Mouse (Mus musculus) forebrain, embryonic 10.5 days (tissue): ENCODE data around the gene Rngtt. TPM values are rescaled to one million over a fixed set of nuclear protein-coding genes. Genes with fewer than 3 reads are reported as not detected.
"Not testable (repeated sequence)": the region's sequence is repeated elsewhere in the genome, so short reads cannot be mapped to it uniquely, and the experiment has no call there.

Source experiments
- DNase-seq: peaks from one replicate; pipeline ENCODE4 v3.0.0-alpha.2; 2017; ENCODE audit warnings: low spot score; ENCODE audit errors: extremely low spot score
- H3K27ac ChIP-seq: fragments of 300-500 bp; sonication (generic); 2 replicates; pipeline ENCODE4 v1.5.1; 2016; ENCODE audit warnings: mild to moderate bottlenecking
- H3K27me3 ChIP-seq: fragments of 300-500 bp; sonication (generic); 2 replicates; pipeline ENCODE4 v1.6.1; 2016; ENCODE audit warnings: mild to moderate bottlenecking; ENCODE audit not compliant: poor library complexity, severe bottlenecking
- H3K36me3 ChIP-seq: fragments of 300-500 bp; sonication (generic); replicated peaks from 2 replicates; pipeline ENCODE4 v1.6.1; 2016; ENCODE audit warnings: mild to moderate bottlenecking, moderate library complexity
- H3K4me1 ChIP-seq: fragments of 300-500 bp; sonication (generic); 2 replicates; pipeline ENCODE4 v1.6.1; 2016
- H3K4me3 ChIP-seq: fragments of 300-500 bp; sonication (generic); 2 replicates; pipeline ENCODE4 v1.5.1; 2016; ENCODE audit warnings: mild to moderate bottlenecking, moderate library complexity
- H3K9me3 ChIP-seq: fragments of 300-500 bp; sonication (generic); 2 replicates; pipeline ENCODE4 v1.6.1; 2016; ENCODE audit warnings: mild to moderate bottlenecking, moderate library complexity
- WGBS: fragments of 180-500 bp; shearing (Covaris S2); methylation state at CpG from one replicate; pipeline ENCODE4 v1.1.7; 2016; 5-methylcytosine and 5-hydroxymethylcytosine counted together
- polyA plus RNA-seq: library from polyadenylated mRNA; unstranded; fragments of >200 nt; fragmentation: Nextera tagmentation; extraction: Ambion mirVana; gene quantifications from 2 replicates; pipeline ENCODE4 v1.2.1, GENCODE M21; 2016

Rngtt gene
- polyA plus RNA-seq, 1 experiment from 2014 or later = 33.2 TPM

GRCm38 (mm10) chr4:33289106-33289650 lies 20.9 kb upstream of the Rngtt start:
- H3K27me3 ChIP-seq = no peaks in the 10 kb centered on the region; the same call in 1 of the 2 replicates
- H3K36me3 ChIP-seq = no peaks in the 10 kb centered on the region
- no peak overlapping the region for H3K4me3 ChIP-seq
- no peaks in the 10 kb centered on the region for H3K4me1 ChIP-seq
- H3K9me3 ChIP-seq = no peaks in the 10 kb centered on the region
- no peak for DNase-seq
- 92% methylated on average over 12 of the region's 12 CpGs for WGBS
- H3K27ac ChIP-seq = no peak overlapping the region

- no peaks in the 10 kb centered on the region for H3K4me1 ChIP-seq
- no peak for DNase-seq
- 81% methylated on average over 3 of the region's 3 CpGs for WGBS
- H3K4me3 ChIP-seq = no peak within 1 kb of the TSS
- H3K27ac ChIP-seq = no peak within 1 kb of the TSS
- H3K27me3 ChIP-seq = no peaks in the 10 kb centered on the region; the same call in 1 of the 2 replicates
- H3K9me3 ChIP-seq = no peaks in the 10 kb centered on the region
- no peaks in the 10 kb centered on the region for H3K36me3 ChIP-seq
Measured at GRCm38 (mm10) chr4:33290002-33290401, 20.1 kb upstream of the Rngtt start, which contains the start of gene Pnrc1. TSS of gene Pnrc1 (minus strand) at chr4:33290163.

GRCm38 (mm10) chr4:33290878-33291277 lies 19.2 kb upstream of the Rngtt start:
- H3K4me3 ChIP-seq = no peak overlapping the region
- H3K27me3 ChIP-seq = no peaks in the 10 kb centered on the region; the same call in 1 of the 2 replicates
- DNase-seq = no peak
- no peak overlapping the region for H3K27ac ChIP-seq
- no peaks in the 10 kb centered on the region for H3K4me1 ChIP-seq
- no peaks in the 10 kb centered on the region for H3K36me3 ChIP-seq
- H3K9me3 ChIP-seq = no peaks in the 10 kb centered on the region
- WGBS = 66% methylated on average over 4 of the region's 4 CpGs

GRCm38 (mm10) chr4:33292409-33293370 lies 17.4 kb upstream of the Rngtt start:
- DNase-seq = peak; percentile 71
- Histone ChIP-seq H3K9me3 (no peaks in the 10 kb centered on the region), H3K4me1 (no peaks in the 10 kb centered on the region), H3K27ac (no peak overlapping the region), H3K4me3 (no peak overlapping the region), H3K27me3 (no peaks in the 10 kb centered on the region; the same call in 1 of the 2 replicates), H3K36me3 (no peaks in the 10 kb centered on the region)
- 30% methylated on average over 16 of the region's 16 CpGs for WGBS

GRCm38 (mm10) chr4:33300891-33301665 lies 9.0 kb upstream of the Rngtt start:
- WGBS = 84% methylated on average over 6 of the region's 6 CpGs
- not testable (repeated sequence) for H3K36me3 ChIP-seq, H3K27ac ChIP-seq, H3K4me1 ChIP-seq, H3K4me3 ChIP-seq, DNase-seq, H3K27me3 ChIP-seq
- peaks cover 15% of the 10 kb centered on the region for H3K9me3 ChIP-seq

GRCm38 (mm10) chr4:33303057-33303456 lies 7.1 kb upstream of the Rngtt start:
- no peaks in the 10 kb centered on the region for H3K4me1 ChIP-seq
- no peaks in the 10 kb centered on the region for H3K27me3 ChIP-seq
- no peak overlapping the region for H3K27ac ChIP-seq
- peaks cover 15% of the 10 kb centered on the region for H3K9me3 ChIP-seq
- no peak for DNase-seq
- 83% methylated on average over 1 of the region's 1 CpGs for WGBS
- H3K4me3 ChIP-seq = no peak overlapping the region
- H3K36me3 ChIP-seq = no peaks in the 10 kb centered on the region

GRCm38 (mm10) chr4:33307146-33307545 lies 3.0 kb upstream of the Rngtt start:
- no peak overlapping the region for H3K27ac ChIP-seq
- no peaks in the 10 kb centered on the region for H3K27me3 ChIP-seq
- H3K9me3 ChIP-seq = peaks cover 12% of the 10 kb centered on the region
- 79% methylated on average over 4 of the region's 4 CpGs for WGBS
- H3K4me3 ChIP-seq = no peak overlapping the region
- 0 out of 2 replicates have a peak, but pooled peaks cover 3% of the 10 kb centered on the region for H3K36me3 ChIP-seq
- peaks cover 12% of the 10 kb centered on the region for H3K4me1 ChIP-seq
- DNase-seq = no peak

GRCm38 (mm10) chr4:33310840-33311437 lies 828 bp downstream of the Rngtt start:
- no peaks in the 10 kb centered on the region for H3K27me3 ChIP-seq
- DNase-seq = no peak
- H3K27ac ChIP-seq = peak overlapping the region; percentile 90
- H3K9me3 ChIP-seq = no peaks in the 10 kb centered on the region
- WGBS = 24% methylated on average over 12 of the region's 12 CpGs
- peaks cover 12% of the 10 kb centered on the region for H3K4me1 ChIP-seq
- H3K36me3 ChIP-seq = peaks cover 9% of the 10 kb centered on the region
- peak overlapping the region; percentile 93 for H3K4me3 ChIP-seq

- Histone ChIP-seq H3K36me3 (peaks cover 20% of the 10 kb centered on the region), H3K4me1 (peaks cover 12% of the 10 kb centered on the region)
- H3K9me3 ChIP-seq, H3K27ac ChIP-seq, H3K27me3 ChIP-seq, DNase-seq, H3K4me3 ChIP-seq: not testable (repeated sequence)
- WGBS = 96% methylated on average over 7 of the region's 8 CpGs
Measured at GRCm38 (mm10) chr4:33314150-33314549, 4.0 kb downstream of the Rngtt start.

- 88% methylated on average over 5 of the region's 5 CpGs for WGBS
- H3K4me1 ChIP-seq = peaks cover 10% of the 10 kb centered on the region
- no peak overlapping the region for H3K27ac ChIP-seq
- no peaks in the 10 kb centered on the region for H3K27me3 ChIP-seq
- H3K9me3 ChIP-seq = no peaks in the 10 kb centered on the region
- H3K36me3 ChIP-seq = peaks cover 30% of the 10 kb centered on the region
- DNase-seq = no peak
- H3K4me3 ChIP-seq = no peak overlapping the region
Measured at GRCm38 (mm10) chr4:33315840-33316239, 5.7 kb downstream of the Rngtt start.

GRCm38 (mm10) chr4:33331147-33331546 lies 21.0 kb downstream of the Rngtt start:
- H3K27ac ChIP-seq = no peak overlapping the region
- H3K36me3 ChIP-seq = peaks cover 91% of the 10 kb centered on the region
- no peak overlapping the region for H3K4me3 ChIP-seq
- no peaks in the 10 kb centered on the region for H3K9me3 ChIP-seq
- H3K4me1 ChIP-seq = no peaks in the 10 kb centered on the region
- 95% methylated on average over 4 of the region's 4 CpGs for WGBS
- DNase-seq = no peak
- H3K27me3 ChIP-seq = no peaks in the 10 kb centered on the region

GRCm38 (mm10) chr4:33332956-33333455 lies 22.9 kb downstream of the Rngtt start:
- H3K9me3 ChIP-seq = no peaks in the 10 kb centered on the region
- DNase-seq = no peak
- H3K4me3 ChIP-seq = no peak overlapping the region
- WGBS = 93% methylated on average over 1 of the region's 1 CpGs
- H3K36me3 ChIP-seq = peaks cover 86% of the 10 kb centered on the region
- no peaks in the 10 kb centered on the region for H3K27me3 ChIP-seq
- no peak overlapping the region for H3K27ac ChIP-seq
- no peaks in the 10 kb centered on the region for H3K4me1 ChIP-seq
